Mouse (Mus musculus): ENCODE results near the gene 1810055G02Rik. TPM values are rescaled to one million over a fixed set of nuclear protein-coding genes. Genes with fewer than 3 reads are reported as not detected.

The 1810055G02Rik gene
- polyA plus RNA-seq, 1 experiment = 0.99 TPM

- H3K27me3 ChIP-seq (ENCODE audit: control insufficient read depth) = no peaks in the 10 kb centered on the region
- peaks cover 1% of the 10 kb centered on the region; the same call in 1 of the 2 replicates for H3K4me1 ChIP-seq (ENCODE audit: control insufficient read depth)
- H3K36me3 ChIP-seq (ENCODE audit: control insufficient read depth) = peaks cover 11% of the 10 kb centered on the region
- TF ChIP-seq GATA1 (IDR thresholded peaks at IDR 0.05; ENCODE audit: low read length) = no peak
- TF ChIP-seq TAL1 (IDR thresholded peaks at IDR 0.05; ENCODE audit: low read length) = no peak
- peaks cover 10% of the 10 kb centered on the region for H3K9me3 ChIP-seq (ENCODE audit: control insufficient read depth, low read length)
- H3K4me3 ChIP-seq (replicated peaks) = no peak overlapping the region
Observed at GRCm38 (mm10) chr19:3674122-3674855, 33.8 kb upstream of the 1810055G02Rik start.

DNA sequence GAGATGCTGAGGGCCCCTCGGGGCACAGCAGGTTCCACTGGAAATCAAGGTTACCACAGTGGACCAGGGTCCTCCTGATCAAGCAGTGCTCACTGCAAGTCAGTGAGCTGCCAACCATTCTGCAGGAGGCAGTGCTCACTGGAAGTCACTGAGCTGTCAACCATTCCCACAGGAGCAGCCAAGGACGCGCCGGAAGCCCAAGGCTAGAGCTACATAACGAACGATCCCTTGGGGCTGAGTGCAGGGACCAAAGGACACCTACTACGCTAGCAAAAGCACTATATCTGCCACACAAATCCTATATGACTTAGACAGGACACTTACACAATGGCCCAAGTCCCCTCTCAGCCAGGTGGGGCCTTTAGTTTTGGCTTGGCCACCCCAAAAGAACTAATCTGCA lies 27.4 kb upstream of the 1810055G02Rik start:
- peaks cover 11% of the 10 kb centered on the region for H3K27me3 ChIP-seq (ENCODE audit: control insufficient read depth)
- H3K4me1 ChIP-seq (ENCODE audit: control insufficient read depth) = peaks cover 11% of the 10 kb centered on the region
- H3K4me3 ChIP-seq (replicated peaks) = no peak overlapping the region
- TF ChIP-seq TAL1 (IDR thresholded peaks at IDR 0.05; ENCODE audit: low read length) = no peak
- TF ChIP-seq GATA1 (IDR thresholded peaks at IDR 0.05; ENCODE audit: low read length) = no peak
- no peaks in the 10 kb centered on the region for H3K9me3 ChIP-seq (ENCODE audit: control insufficient read depth, low read length)
- no peaks in the 10 kb centered on the region for H3K36me3 ChIP-seq (ENCODE audit: control insufficient read depth)

DNA sequence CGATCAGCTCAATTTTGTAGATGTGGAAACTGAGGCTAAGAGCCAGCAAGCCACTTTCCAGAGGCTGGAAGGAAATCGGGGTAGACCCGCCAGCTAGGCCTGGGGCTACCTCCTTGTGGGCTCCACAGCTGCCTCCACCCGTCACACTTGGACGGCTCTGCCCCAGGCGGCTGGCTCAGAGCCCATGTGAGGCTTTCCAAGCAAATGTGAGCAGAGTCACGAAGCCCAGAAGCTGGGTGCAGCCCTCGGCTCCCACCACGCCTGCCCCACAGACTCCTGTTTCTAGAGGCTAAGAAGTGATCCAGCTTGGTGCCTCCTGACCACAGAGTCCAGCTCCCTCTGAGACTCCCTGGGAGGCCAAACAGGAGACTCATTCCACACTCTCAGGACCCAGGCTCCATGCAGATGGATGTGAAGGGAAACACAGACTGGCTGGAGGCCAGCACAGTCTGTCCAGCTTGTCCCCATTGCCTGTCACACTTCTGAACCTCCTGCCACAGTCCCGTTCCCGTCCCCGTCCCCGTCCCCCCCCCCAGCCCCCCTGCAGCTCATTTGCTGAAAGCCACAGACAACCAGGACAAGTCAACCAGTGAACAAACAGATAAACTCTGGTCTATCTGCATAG lies 26.7 kb upstream of the 1810055G02Rik start:
- TF ChIP-seq GATA1 (IDR thresholded peaks at IDR 0.05; ENCODE audit: low read length) (no peak), TAL1 (IDR thresholded peaks at IDR 0.05; ENCODE audit: low read length) (no peak)
- Histone ChIP-seq H3K4me3 (replicated peaks) (no peak overlapping the region), H3K27me3 (ENCODE audit: control insufficient read depth) (peaks cover 18% of the 10 kb centered on the region), H3K4me1 (ENCODE audit: control insufficient read depth) (peaks cover 14% of the 10 kb centered on the region), H3K36me3 (ENCODE audit: control insufficient read depth) (no peaks in the 10 kb centered on the region), H3K9me3 (ENCODE audit: control insufficient read depth, low read length) (no peaks in the 10 kb centered on the region)

- Histone ChIP-seq H3K9me3 (ENCODE audit: control insufficient read depth, low read length) (no peaks in the 10 kb centered on the region), H3K27me3 (ENCODE audit: control insufficient read depth) (peaks cover 35% of the 10 kb centered on the region), H3K4me1 (ENCODE audit: control insufficient read depth) (peaks cover 15% of the 10 kb centered on the region), H3K36me3 (ENCODE audit: control insufficient read depth) (no peaks in the 10 kb centered on the region), H3K4me3 (replicated peaks) (no peak overlapping the region)
- TF ChIP-seq GATA1 (IDR thresholded peaks at IDR 0.05; ENCODE audit: low read length) (no peak), TAL1 (IDR thresholded peaks at IDR 0.05; ENCODE audit: low read length) (no peak)
Observed at GRCm38 (mm10) chr19:3684414-3684813, 23.7 kb upstream of the 1810055G02Rik start.

DNA sequence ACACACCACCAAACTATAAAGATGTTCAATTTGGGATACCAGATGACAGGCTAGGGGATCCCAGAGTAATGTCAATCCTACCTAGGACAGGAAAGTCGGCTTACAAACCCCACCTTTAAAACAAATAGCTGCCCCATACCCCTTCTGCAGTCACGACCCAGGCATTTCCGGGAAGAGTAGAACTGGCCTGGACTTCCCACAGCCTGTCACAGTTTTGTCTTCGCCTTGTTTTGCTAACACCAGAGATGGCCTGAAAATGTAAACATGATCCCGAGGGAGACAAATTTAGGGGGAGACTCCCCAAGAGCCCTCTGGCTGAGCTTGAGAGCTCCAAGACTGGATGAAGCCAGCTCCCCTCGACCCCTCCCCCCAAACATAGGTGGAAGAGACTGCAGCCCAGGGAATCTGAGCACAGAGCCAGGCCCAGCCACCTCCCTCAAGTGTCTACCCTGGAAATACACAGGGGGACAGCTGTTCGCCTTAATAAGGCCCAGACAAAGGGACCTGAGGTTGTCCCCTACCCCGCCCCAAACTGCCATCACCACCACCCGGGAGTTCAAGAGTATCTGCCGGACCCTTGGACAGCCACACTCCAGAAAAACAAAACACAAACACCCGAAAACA lies 23.0 kb upstream of the 1810055G02Rik start:
- TF ChIP-seq TAL1 (IDR thresholded peaks at IDR 0.05; ENCODE audit: low read length) (no peak), GATA1 (IDR thresholded peaks at IDR 0.05; ENCODE audit: low read length) (no peak)
- H3K27me3 ChIP-seq (ENCODE audit: control insufficient read depth) = peaks cover 35% of the 10 kb centered on the region
- H3K4me1 ChIP-seq (ENCODE audit: control insufficient read depth) = peaks cover 15% of the 10 kb centered on the region
- peak overlapping the region; percentile 59 for H3K4me3 ChIP-seq (replicated peaks)
- no peaks in the 10 kb centered on the region for H3K9me3 ChIP-seq (ENCODE audit: control insufficient read depth, low read length)
- no peaks in the 10 kb centered on the region for H3K36me3 ChIP-seq (ENCODE audit: control insufficient read depth)

DNA sequence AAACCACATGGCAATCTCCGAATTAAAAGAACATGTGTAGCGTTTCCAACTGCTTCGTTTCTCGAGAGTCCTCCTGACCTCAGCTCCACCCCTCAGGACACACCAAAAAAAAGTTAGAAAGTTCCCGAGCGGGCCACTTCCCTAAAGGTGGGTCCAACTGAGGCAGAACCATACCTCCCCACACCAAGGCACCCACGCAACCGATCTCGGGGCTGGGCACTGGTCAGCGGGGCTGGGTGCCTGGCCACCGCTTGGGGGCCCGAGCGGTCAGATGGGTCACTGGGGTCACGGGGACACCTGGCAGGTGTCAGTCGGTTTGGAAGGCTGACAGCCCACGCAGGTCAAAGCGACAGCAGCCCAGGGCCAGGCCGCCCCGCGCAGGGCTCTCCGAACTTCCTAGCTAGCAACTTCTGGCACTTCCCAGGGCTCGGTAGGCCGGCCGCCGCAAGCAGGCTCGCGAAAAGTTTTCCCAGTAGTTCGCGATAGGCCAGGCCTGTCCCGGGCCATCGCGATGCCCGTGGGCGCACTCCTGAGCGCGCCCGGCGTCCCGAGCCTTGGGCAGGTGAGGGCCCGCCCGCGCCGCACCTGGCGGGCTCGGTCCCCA lies 22.4 kb upstream of the 1810055G02Rik start:
- H3K4me1 ChIP-seq (ENCODE audit: control insufficient read depth) = peaks cover 15% of the 10 kb centered on the region
- H3K36me3 ChIP-seq (ENCODE audit: control insufficient read depth) = no peaks in the 10 kb centered on the region
- TF ChIP-seq GATA1 (IDR thresholded peaks at IDR 0.05; ENCODE audit: low read length) (no peak), TAL1 (IDR thresholded peaks at IDR 0.05; ENCODE audit: low read length) (no peak)
- peak overlapping the region; percentile 59 for H3K4me3 ChIP-seq (replicated peaks)
- no peaks in the 10 kb centered on the region for H3K9me3 ChIP-seq (ENCODE audit: control insufficient read depth, low read length)
- H3K27me3 ChIP-seq (ENCODE audit: control insufficient read depth) = peaks cover 35% of the 10 kb centered on the region

- H3K27me3 ChIP-seq (ENCODE audit: control insufficient read depth) = peaks cover 35% of the 10 kb centered on the region
- no peaks in the 10 kb centered on the region for H3K9me3 ChIP-seq (ENCODE audit: control insufficient read depth, low read length)
- H3K4me1 ChIP-seq (ENCODE audit: control insufficient read depth) = peaks cover 13% of the 10 kb centered on the region
- TF ChIP-seq GATA1 (IDR thresholded peaks at IDR 0.05; ENCODE audit: low read length) (no peak), TAL1 (IDR thresholded peaks at IDR 0.05; ENCODE audit: low read length) (no peak)
- H3K36me3 ChIP-seq (ENCODE audit: control insufficient read depth) = no peaks in the 10 kb centered on the region
- H3K4me3 ChIP-seq (replicated peaks) = peak within 1 kb of the TSS; percentile 59
Observed at GRCm38 (mm10) chr19:3686215-3686894, 21.7 kb upstream of the 1810055G02Rik start, which contains the start of gene Lrp5. Gene Lrp5, minus strand, starts transcription at chr19:3686564.

DNA sequence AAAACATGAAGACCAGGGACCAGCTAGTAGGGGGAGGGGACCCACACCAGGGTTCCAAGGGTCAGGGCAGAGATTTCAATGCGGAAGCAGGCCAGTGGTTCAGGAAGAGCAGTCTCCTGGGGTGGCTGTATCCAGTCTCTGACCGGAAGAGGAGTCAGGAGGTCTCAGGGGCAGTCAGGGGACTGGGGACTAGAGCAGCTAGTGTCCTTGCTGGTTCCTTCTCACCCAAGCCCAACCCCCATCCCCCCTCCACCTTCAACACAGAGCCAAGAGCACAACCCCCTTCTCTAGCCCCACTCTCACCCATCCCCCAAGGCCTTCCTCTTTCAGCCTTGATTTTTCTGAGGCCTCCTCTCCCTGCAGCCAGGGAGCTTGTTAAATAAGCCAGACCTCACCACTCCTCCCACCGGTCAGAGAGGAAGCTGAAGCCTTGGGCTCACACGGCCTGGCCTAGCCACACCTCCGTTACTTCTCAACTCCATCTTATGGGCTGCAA lies 20.4 kb upstream of the 1810055G02Rik start:
- Histone ChIP-seq H3K4me3 (replicated peaks) (no peak overlapping the region), H3K27me3 (ENCODE audit: control insufficient read depth) (peaks cover 35% of the 10 kb centered on the region), H3K36me3 (ENCODE audit: control insufficient read depth) (no peaks in the 10 kb centered on the region), H3K9me3 (ENCODE audit: control insufficient read depth, low read length) (no peaks in the 10 kb centered on the region), H3K4me1 (ENCODE audit: control insufficient read depth) (peaks cover 11% of the 10 kb centered on the region)
- no peak for TF ChIP-seq GATA1 (IDR thresholded peaks at IDR 0.05; ENCODE audit: low read length)
- TF ChIP-seq TAL1 (IDR thresholded peaks at IDR 0.05; ENCODE audit: low read length) = no peak
